Mouse (Mus musculus) limb, embryonic 14.5 days (tissue): ENCODE data around the gene Cgref1. TPM values are rescaled to one million over a fixed set of nuclear protein-coding genes. Genes with fewer than 3 reads are reported as not detected.

Experiments used
- ATAC-seq: fragments of 200-750 bp; cut with Nextera tagmentation; 2 replicates; pipeline ENCODE4 v1.8.0; 2017; ENCODE audit warnings: low read depth, moderate number of reproducible peaks, moderate TSS enrichment; ENCODE audit not compliant: low FRiP score
- DNase-seq: peaks from one replicate; pipeline ENCODE4 v3.0.0-alpha.2; 2015; ENCODE audit warnings: low spot score
- H3K27ac ChIP-seq: fragments of 300-500 bp; sonication (generic); replicated peaks from 2 replicates; pipeline ENCODE4 v1.5.1; 2014; ENCODE audit warnings: low read depth, mild to moderate bottlenecking, low read length, moderate library complexity, mixed read lengths
- H3K27me3 ChIP-seq: fragments of 300-500 bp; sonication (generic); 2 replicates; pipeline ENCODE4 v1.6.1; 2014; ENCODE audit warnings: low read length, mixed read lengths; ENCODE audit not compliant: control insufficient read depth, insufficient read depth
- H3K36me3 ChIP-seq: fragments of 300-500 bp; sonication (generic); 2 replicates; pipeline ENCODE4 v1.6.1; 2014; ENCODE audit warnings: mild to moderate bottlenecking, low read length, moderate library complexity, mixed read lengths; ENCODE audit not compliant: control insufficient read depth, insufficient read depth
- H3K4me1 ChIP-seq: fragments of 300-500 bp; sonication (generic); 2 replicates; pipeline ENCODE4 v1.6.1; 2014; ENCODE audit warnings: antibody characterized with exemption, low read length, mixed read lengths; ENCODE audit not compliant: control insufficient read depth, insufficient read depth
- H3K4me2 ChIP-seq: fragments of 300-500 bp; sonication (generic); replicated peaks from 2 replicates; pipeline ENCODE4 v1.6.1; 2014; ENCODE audit warnings: low read depth, mild to moderate bottlenecking, low read length, moderate library complexity; ENCODE audit not compliant: severe bottlenecking
- H3K4me3 ChIP-seq: fragments of 300-500 bp; sonication (generic); replicated peaks from 2 replicates; pipeline ENCODE4 v1.5.1; 2014; ENCODE audit warnings: low read length
- H3K9ac ChIP-seq: fragments of 300-500 bp; sonication (generic); 2 replicates; pipeline ENCODE4 v1.6.1; 2014; ENCODE audit warnings: mild to moderate bottlenecking, low read depth, low read length, moderate library complexity; ENCODE audit not compliant: severe bottlenecking
- H3K9me3 ChIP-seq: fragments of 300-500 bp; sonication (generic); 2 replicates; pipeline ENCODE4 v1.6.1; 2016; ENCODE audit warnings: low read length; ENCODE audit not compliant: control insufficient read depth
- POLR2A ChIP-seq: fragments of 200-500 bp; IDR thresholded peaks from 2 replicates; pipeline ENCODE4 v1.8.0; 2012; ENCODE audit warnings: inconsistent platforms, mild to moderate bottlenecking, moderate library complexity, borderline replicate concordance; ENCODE audit not compliant: insufficient read depth, insufficient read length; ENCODE audit errors: extremely low read depth
- WGBS: fragments of 180-500 bp; shearing (Covaris S2); extraction: QIAGEN DNeasy Blood & Tissue Kit; methylation state at CpG from one replicate; pipeline ENCODE4 v1.1.7; 2014; 5-methylcytosine and 5-hydroxymethylcytosine counted together
- polyA plus RNA-seq, 2 experiments: library from polyadenylated mRNA; depleted of rRNA in 1 of 2; stranded (reverse) in 1 of 2; unstranded in 1 of 2; fragments of >200 nt; fragmentation: Nextera tagmentation in 1 of 2; extraction: Ambion mirVana in 1 of 2; gene quantifications; 2 replicates each; pipeline versions ENCODE4 v1.2.1 to v1.2.3; 2012 to 2014

Gene Cgref1
- polyA plus RNA-seq, 2 experiments: 20.9 to 21.5 TPM

- no peak for TF ChIP-seq POLR2A
- ATAC-seq: no peak
- H3K27ac ChIP-seq: no peak overlapping the region
- no peak overlapping the region for H3K4me2 ChIP-seq
- H3K4me3 ChIP-seq: no peak overlapping the region
- H3K4me1 ChIP-seq: no peaks in the 10 kb centered on the region
- H3K36me3 ChIP-seq: no peaks in the 10 kb centered on the region
- H3K27me3 ChIP-seq: no peaks in the 10 kb centered on the region
- 70% methylated on average over 5 of the region's 5 CpGs for WGBS
- H3K9me3 ChIP-seq: no peaks in the 10 kb centered on the region
- no peak overlapping the region for H3K9ac ChIP-seq
- DNase-seq: no peak
Measured at GRCm38 (mm10) chr5:30933705-30934104, 11.7 kb downstream of the Cgref1 start.

- H3K9ac ChIP-seq: no peak overlapping the region
- WGBS: 82% methylated on average over 4 of the region's 4 CpGs
- H3K27me3 ChIP-seq: no peaks in the 10 kb centered on the region
- peak; percentile 39; the same call in 1 of the 2 replicates for ATAC-seq
- no peak overlapping the region for H3K4me2 ChIP-seq
- no peak overlapping the region for H3K4me3 ChIP-seq
- no peak for DNase-seq
- no peaks in the 10 kb centered on the region for H3K9me3 ChIP-seq
- no peak for TF ChIP-seq POLR2A
- no peaks in the 10 kb centered on the region for H3K36me3 ChIP-seq
- H3K4me1 ChIP-seq: no peaks in the 10 kb centered on the region
- no peak overlapping the region for H3K27ac ChIP-seq
Measured at GRCm38 (mm10) chr5:30931378-30931777, 14.0 kb downstream of the Cgref1 start.

GRCm38 (mm10) chr5:30930846-30931245, 14.5 kb downstream of the Cgref1 start:
- no peaks in the 10 kb centered on the region for H3K36me3 ChIP-seq
- H3K27ac ChIP-seq: no peak overlapping the region

GRCm38 (mm10) chr5:30930121-30930520, 15.3 kb downstream of the Cgref1 start:
- 38% methylated on average over 4 of the region's 4 CpGs for WGBS
- H3K27me3 ChIP-seq: no peaks in the 10 kb centered on the region
- no peaks in the 10 kb centered on the region for H3K36me3 ChIP-seq
- peak; percentile 51; the same call in 1 of the 2 replicates for ATAC-seq
- H3K4me1 ChIP-seq: no peaks in the 10 kb centered on the region
- no peak overlapping the region for H3K4me2 ChIP-seq
- no peak overlapping the region for H3K27ac ChIP-seq
- no peak for TF ChIP-seq POLR2A
- DNase-seq: peak; percentile 79
- no peak overlapping the region for H3K9ac ChIP-seq
- H3K4me3 ChIP-seq: no peak overlapping the region
- H3K9me3 ChIP-seq: no peaks in the 10 kb centered on the region

More at GRCm38 (mm10) chr5:30930846-30931245, 14.5 kb downstream of the Cgref1 start:
- H3K4me1 ChIP-seq: no peaks in the 10 kb centered on the region
- no peak for TF ChIP-seq POLR2A
- WGBS: 81% methylated on average over 6 of the region's 6 CpGs
- no peak for DNase-seq
- H3K9ac ChIP-seq: no peak overlapping the region
- H3K4me3 ChIP-seq: no peak overlapping the region
- ATAC-seq: no peak
- H3K4me2 ChIP-seq: no peak overlapping the region
- no peaks in the 10 kb centered on the region for H3K9me3 ChIP-seq
- H3K27me3 ChIP-seq: no peaks in the 10 kb centered on the region

DNA sequence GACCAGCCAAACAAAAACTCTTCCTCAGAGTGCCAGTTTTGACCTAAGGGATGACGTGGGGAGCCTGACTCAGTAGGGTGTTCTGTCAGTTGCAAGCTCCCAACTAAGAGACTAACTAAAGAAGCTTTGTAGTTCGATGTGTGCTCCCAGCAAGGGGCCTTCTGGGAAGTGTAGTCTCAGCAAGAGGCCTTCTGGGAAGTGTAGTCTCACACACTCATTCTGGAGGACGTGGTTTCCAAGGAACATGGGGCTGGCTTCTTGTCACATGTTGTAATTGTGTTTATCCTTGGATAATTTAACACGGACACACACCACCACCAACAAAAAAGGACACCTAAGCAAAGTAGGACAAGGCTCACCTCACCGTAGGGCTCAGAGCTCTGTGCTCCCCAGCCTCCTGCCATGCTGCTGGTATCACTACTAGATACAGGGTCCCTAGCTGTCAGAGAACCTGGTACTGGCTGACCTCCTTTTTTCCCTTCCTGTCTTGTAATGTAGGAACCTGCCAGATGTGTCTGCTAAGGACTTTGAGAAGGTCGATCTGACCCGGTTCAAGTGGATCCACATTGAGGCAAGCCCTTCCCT, 17.4 kb downstream of the Cgref1 start:
- no peak for TF ChIP-seq POLR2A
- Histone ChIP-seq H3K9ac (no peak overlapping the region), H3K4me1 (no peaks in the 10 kb centered on the region), H3K27ac (no peak overlapping the region), H3K4me3 (no peak overlapping the region), H3K4me2 (peak overlapping the region; percentile 15; the same call in 1 of the 2 replicates), H3K9me3 (no peaks in the 10 kb centered on the region), H3K27me3 (no peaks in the 10 kb centered on the region), H3K36me3 (no peaks in the 10 kb centered on the region)
- DNase-seq (no peak), ATAC-seq (0 out of 2 replicates have a peak, but pooled peaks have one; percentile 17)
- WGBS: 49% methylated on average over 7 of the region's 7 CpGs

DNA sequence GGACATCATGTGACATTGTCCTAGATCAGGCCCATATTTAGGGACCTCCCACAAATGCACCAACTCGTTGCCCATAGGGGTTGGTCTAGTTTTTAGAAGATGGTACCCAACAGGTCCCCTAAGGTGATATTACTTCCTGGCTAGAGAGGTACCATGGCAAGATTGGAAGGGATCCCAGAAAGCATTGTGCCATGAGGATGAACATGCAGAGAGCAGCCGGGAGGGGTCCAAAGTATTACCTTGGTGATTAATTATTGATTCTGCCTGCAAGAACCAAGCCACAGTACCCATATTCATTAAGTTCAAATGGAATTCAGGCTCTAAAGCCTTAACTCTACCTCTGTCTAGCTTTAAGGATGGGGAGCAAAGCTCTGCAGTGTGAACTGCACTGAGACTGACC, 19.3 kb downstream of the Cgref1 start:
- ATAC-seq: no peak
- Histone ChIP-seq H3K4me1 (peaks cover 14% of the 10 kb centered on the region), H3K9ac (no peak overlapping the region), H3K36me3 (peaks cover 1% of the 10 kb centered on the region), H3K4me3 (no peak overlapping the region), H3K9me3 (no peaks in the 10 kb centered on the region), H3K27ac (no peak overlapping the region), H3K27me3 (no peaks in the 10 kb centered on the region), H3K4me2 (no peak overlapping the region)
- TF ChIP-seq POLR2A: no peak
- no peak for DNase-seq
- 78% methylated on average over 2 of the region's 2 CpGs for WGBS
